Mouse (Mus musculus): ENCODE data around the gene Dhx37.
"Not testable (repeated sequence)": the region's sequence is repeated elsewhere in the genome, so short reads cannot be mapped to it uniquely, and the experiment has no call there.

Dhx37 gene

GRCm38 (mm10) chr5:125388358-125389092 lies 45.4 kb downstream of the Dhx37 start:
- no peak for DNase-seq

GRCm38 (mm10) chr5:125387295-125387694 lies 46.6 kb downstream of the Dhx37 start:
- not testable (repeated sequence) for DNase-seq

GRCm38 (mm10) chr5:125385215-125385940 lies 48.5 kb downstream of the Dhx37 start:
- no peak for DNase-seq

- DNase-seq = no peak
Measured at GRCm38 (mm10) chr5:125384512-125385214, 49.3 kb downstream of the Dhx37 start.

GRCm38 (mm10) chr5:125383637-125384420 lies 50.1 kb downstream of the Dhx37 start:
- DNase-seq = no peak

GRCm38 (mm10) chr5:125382673-125383558 lies 51.0 kb downstream of the Dhx37 start:
- peak; percentile 61 for DNase-seq

DNA sequence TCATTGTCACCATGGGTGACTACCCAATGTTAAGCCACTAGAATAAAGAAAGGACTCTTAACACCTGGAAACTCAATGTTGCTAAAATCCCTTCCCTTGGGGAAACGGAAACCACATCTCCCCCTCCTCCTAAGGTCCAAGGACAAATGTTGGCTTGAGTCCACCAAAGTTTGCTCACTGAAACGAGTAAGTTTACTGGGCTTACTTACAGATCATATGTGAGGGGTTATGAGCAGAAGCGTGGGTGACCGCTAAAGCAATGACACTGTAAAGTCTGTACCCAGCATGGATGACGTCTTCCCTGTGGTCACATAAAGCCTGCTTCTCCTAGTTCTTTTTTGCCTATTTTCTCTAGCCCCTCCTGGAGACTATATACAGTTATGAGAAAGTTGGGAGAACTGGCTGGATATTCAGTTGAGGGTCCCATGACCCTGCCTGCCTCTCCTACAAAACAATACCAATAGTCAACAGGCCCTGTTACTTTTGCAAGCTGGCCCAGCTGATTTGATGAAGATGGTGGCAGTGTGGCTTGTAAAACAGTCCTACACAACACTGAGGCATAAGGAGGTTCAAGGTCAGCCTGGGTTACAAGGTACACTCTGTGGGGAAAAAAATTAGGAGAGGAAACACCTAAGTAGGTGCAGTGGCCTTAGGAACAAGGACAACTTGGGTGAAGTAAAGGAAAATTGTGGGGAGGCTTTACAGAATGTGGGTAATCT lies 51.8 kb downstream of the Dhx37 start:
- DNase-seq = no peak

- no peak for DNase-seq
Measured at GRCm38 (mm10) chr5:125378919-125379318, 55.0 kb downstream of the Dhx37 start.

GRCm38 (mm10) chr5:125377214-125377613 lies 56.7 kb downstream of the Dhx37 start:
- DNase-seq = no peak

GRCm38 (mm10) chr5:125375871-125376270 lies 58.0 kb downstream of the Dhx37 start:
- DNase-seq = no peak

DNA sequence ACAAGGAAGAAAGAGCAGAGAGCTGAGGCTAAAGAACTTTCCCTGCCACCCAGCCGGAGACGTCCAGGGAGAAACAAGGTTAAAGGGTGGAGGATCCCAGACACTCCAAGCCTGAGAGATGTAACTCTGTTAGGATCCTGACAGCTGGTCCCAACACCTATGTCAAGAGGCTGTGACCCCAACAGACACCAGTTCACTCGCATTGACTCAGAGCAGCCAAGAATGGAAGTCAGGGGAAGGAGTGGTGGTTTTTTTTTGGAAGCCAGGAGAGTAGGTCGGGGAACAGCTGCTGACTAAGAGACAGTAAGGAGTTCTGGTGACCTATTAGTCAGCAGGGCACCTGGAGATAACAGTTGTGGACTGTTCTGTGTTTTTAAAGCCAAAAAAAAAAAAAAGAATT lies 61.9 kb downstream of the Dhx37 start:
- DNase-seq = no peak

DNA sequence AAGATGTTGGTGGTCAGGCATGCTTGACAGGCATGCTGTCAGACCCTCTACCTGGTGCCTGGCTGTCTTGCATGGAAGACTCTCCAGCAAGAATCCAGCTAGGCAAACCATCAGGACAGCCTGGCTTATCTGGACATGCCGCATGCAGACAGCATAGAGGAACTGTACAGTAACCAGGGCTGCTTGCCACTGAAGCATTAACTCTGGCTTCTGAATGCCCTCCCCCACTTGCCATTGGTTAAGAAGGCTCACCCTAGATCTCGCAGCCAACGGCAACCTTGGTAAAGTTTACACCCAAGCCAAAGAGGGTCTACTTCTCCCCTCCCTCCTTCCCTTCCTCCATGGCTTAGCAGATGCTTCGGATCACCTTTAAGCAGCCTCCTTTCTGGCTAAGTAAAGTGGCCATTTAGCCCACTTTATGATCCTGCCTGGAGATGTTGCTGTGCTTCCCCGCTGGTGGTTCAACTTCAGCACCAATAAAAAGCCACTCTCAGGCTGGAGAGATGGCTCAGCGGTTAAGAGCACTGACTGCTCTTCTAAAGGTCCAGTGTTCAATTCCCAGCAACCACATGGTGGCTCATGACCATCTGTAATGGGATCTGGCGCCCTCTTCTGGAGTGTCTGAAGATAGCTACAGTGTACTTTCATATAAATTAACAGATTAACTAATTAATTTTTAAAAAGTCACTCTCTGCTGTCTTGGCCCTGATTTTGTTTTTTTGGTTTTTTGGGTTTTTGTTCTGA lies 62.8 kb downstream of the Dhx37 start:
- DNase-seq = no peak

DNA sequence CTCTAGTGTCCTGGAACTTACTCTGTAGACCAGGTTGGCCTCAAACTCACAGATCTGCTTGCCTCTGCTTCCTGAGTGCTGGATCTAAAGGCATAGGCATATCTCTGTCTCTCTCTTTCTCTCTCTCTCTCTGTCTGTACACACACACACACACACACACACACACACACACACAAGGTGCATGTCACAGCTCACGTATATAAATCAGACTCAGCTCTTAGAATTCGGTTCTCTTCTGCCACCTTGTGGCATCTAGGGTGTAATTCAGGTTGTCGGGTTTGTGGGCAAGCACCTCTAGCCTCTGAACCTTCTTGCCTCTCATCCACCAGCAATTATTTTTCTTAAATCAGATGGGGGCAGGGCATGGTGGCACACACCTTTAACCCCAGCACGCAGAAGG lies 65.4 kb downstream of the Dhx37 start:
- DNase-seq = peak; percentile 61

DNA sequence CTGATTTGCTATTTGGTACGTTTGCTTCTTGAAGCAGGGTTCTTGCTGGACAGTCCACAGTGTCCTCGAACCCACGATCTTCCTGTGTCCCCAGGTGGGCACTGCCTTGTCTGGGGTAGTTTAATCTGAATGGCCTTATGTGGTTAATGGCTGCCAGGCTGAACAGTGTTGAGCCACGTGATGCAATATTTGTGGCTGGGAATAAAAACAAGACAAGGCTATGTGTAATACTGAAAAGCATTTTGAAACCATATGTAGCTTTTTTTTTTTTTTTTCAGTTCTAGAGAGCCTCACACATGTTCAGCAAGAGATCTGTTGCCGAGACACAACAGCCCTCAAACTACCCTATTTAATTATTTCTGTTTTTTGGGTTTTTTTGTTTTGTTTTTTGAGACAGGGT lies 65.8 kb downstream of the Dhx37 start:
- DNase-seq = no peak

- no peak for DNase-seq
Measured at GRCm38 (mm10) chr5:125364851-125365429, 69.0 kb downstream of the Dhx37 start.

DNA sequence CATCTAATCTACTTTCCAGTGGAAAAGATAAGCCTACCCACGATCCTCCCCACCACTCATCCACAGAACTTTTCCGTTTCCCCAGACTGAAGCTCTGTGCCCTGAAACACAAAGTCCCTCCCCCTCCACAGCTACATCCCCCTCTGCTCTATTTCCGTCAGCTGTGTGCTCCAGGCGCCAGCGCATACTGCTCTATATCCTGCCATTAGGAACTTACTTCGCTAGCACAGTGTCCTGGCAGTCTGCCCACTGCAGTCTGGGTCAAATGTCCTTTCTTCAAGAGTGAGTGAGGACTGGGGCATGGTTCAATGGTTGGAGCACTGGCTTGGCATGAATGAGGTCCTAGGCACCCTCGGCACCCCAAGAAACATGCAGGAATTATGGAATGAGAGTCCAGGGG lies 70.0 kb downstream of the Dhx37 start:
- DNase-seq = no peak

All from right cerebral cortex, adult 18-20 months (tissue).